Mouse (Mus musculus) midbrain, embryonic 14.5 days (tissue): ENCODE measurements around the gene Fgfr2. TPM values are rescaled to one million over a fixed set of nuclear protein-coding genes. Genes with fewer than 3 reads are reported as not detected.

Experiments
- ATAC-seq: fragments of 200-750 bp; cut with Nextera tagmentation; 2 replicates; pipeline ENCODE4 v1.8.0; 2017; ENCODE audit warnings: moderate number of reproducible peaks, moderate library complexity; ENCODE audit not compliant: low FRiP score, low TSS enrichment
- DNase-seq: peaks from one replicate; pipeline ENCODE4 v3.0.0-alpha.2; 2015
- H3K27ac ChIP-seq: fragments of 300-500 bp; sonication (generic); replicated peaks from 2 replicates; pipeline ENCODE4 v1.5.1; 2014; ENCODE audit warnings: mild to moderate bottlenecking, low read depth, low read length, moderate library complexity
- H3K27me3 ChIP-seq: fragments of 300-500 bp; sonication (generic); 2 replicates; pipeline ENCODE4 v1.6.1; 2014; ENCODE audit warnings: low read length, control low read depth, mixed read lengths; ENCODE audit not compliant: control insufficient read depth, insufficient read depth
- H3K36me3 ChIP-seq: fragments of 300-500 bp; sonication (generic); 2 replicates; pipeline ENCODE4 v1.6.1; 2014; ENCODE audit warnings: low read length, control low read depth; ENCODE audit not compliant: control insufficient read depth, insufficient read depth
- H3K4me1 ChIP-seq: fragments of 300-500 bp; sonication (generic); 2 replicates; pipeline ENCODE4 v1.6.1; 2014; ENCODE audit warnings: mild to moderate bottlenecking, antibody characterized with exemption, low read length, control low read depth; ENCODE audit not compliant: control insufficient read depth, insufficient read depth
- H3K4me2 ChIP-seq: fragments of 300-500 bp; sonication (generic); 2 replicates; pipeline ENCODE4 v1.6.1; 2014; ENCODE audit warnings: mild to moderate bottlenecking, low read length, moderate library complexity
- H3K4me3 ChIP-seq: fragments of 300-500 bp; sonication (generic); replicated peaks from 2 replicates; pipeline ENCODE4 v1.5.1; 2014; ENCODE audit warnings: low read depth, low read length
- H3K9ac ChIP-seq: fragments of 300-500 bp; sonication (generic); replicated peaks from 2 replicates; pipeline ENCODE4 v1.6.1; 2014; ENCODE audit warnings: mild to moderate bottlenecking, low read length, moderate library complexity
- H3K9me3 ChIP-seq: fragments of 300-500 bp; sonication (generic); 2 replicates; pipeline ENCODE4 v1.6.1; 2016; ENCODE audit warnings: low read length, control low read depth, mixed read lengths; ENCODE audit not compliant: control insufficient read depth
- WGBS: fragments of 180-500 bp; shearing (Covaris S2); extraction: QIAGEN DNeasy Blood & Tissue Kit; methylation state at CpG from one replicate; pipeline ENCODE4 v1.1.7; 2014; 5-methylcytosine and 5-hydroxymethylcytosine counted together
- polyA plus RNA-seq: library from polyadenylated mRNA; unstranded; fragments of >200 nt; fragmentation: Nextera tagmentation; extraction: Ambion mirVana; gene quantifications from 2 replicates; pipeline ENCODE4 v1.2.1, GENCODE M21; 2014

Fgfr2 gene
- polyA plus RNA-seq, 1 experiment from 2014 or later: 28.1 TPM

GRCm38 (mm10) chr7:130472683-130473082, 2650.5 kb downstream of the Fgfr2 start:
- H3K4me3 ChIP-seq: no peak overlapping the region
- no peak overlapping the region for H3K9ac ChIP-seq
- H3K27me3 ChIP-seq: 0 out of 2 replicates have a peak, but pooled peaks cover 3% of the 10 kb centered on the region
- H3K4me2 ChIP-seq: no peak overlapping the region
- H3K9me3 ChIP-seq: no peaks in the 10 kb centered on the region
- WGBS: 3% methylated on average over 6 of the region's 6 CpGs
- no peak overlapping the region for H3K27ac ChIP-seq
- DNase-seq (peak; percentile 64), ATAC-seq (no peak)
- no peaks in the 10 kb centered on the region for H3K36me3 ChIP-seq
- peaks cover 19% of the 10 kb centered on the region; the same call in 1 of the 2 replicates for H3K4me1 ChIP-seq

GRCm38 (mm10) chr7:130471045-130471444, 2652.1 kb downstream of the Fgfr2 start:
- no peak overlapping the region for H3K9ac ChIP-seq
- no peaks in the 10 kb centered on the region for H3K9me3 ChIP-seq
- H3K27ac ChIP-seq: no peak overlapping the region
- ATAC-seq: no peak
- peaks cover 9% of the 10 kb centered on the region for H3K36me3 ChIP-seq
- 0 out of 2 replicates have a peak, but pooled peaks cover 3% of the 10 kb centered on the region for H3K27me3 ChIP-seq
- peaks cover 19% of the 10 kb centered on the region; the same call in 1 of the 2 replicates for H3K4me1 ChIP-seq
- DNase-seq: peak; percentile 32
- no peak overlapping the region for H3K4me2 ChIP-seq
- no peak overlapping the region for H3K4me3 ChIP-seq
- 12% methylated on average over 6 of the region's 6 CpGs for WGBS

GRCm38 (mm10) chr7:130455587-130456246, 2667.4 kb downstream of the Fgfr2 start:
- no peak overlapping the region for H3K27ac ChIP-seq
- ATAC-seq (no peak), DNase-seq (no peak)
- peaks cover 25% of the 10 kb centered on the region for H3K36me3 ChIP-seq
- H3K9ac ChIP-seq: no peak overlapping the region
- H3K27me3 ChIP-seq: no peaks in the 10 kb centered on the region
- no peaks in the 10 kb centered on the region for H3K4me1 ChIP-seq
- 71% methylated on average over 4 of the region's 4 CpGs for WGBS
- no peak overlapping the region for H3K4me3 ChIP-seq
- H3K9me3 ChIP-seq: no peaks in the 10 kb centered on the region
- H3K4me2 ChIP-seq: no peak overlapping the region

- no peak for DNase-seq
- Histone ChIP-seq H3K4me3 (no peak overlapping the region), H3K4me1 (no peaks in the 10 kb centered on the region), H3K9ac (no peak overlapping the region), H3K9me3 (no peaks in the 10 kb centered on the region), H3K27me3 (no peaks in the 10 kb centered on the region), H3K36me3 (peaks cover 21% of the 10 kb centered on the region), H3K4me2 (no peak overlapping the region), H3K27ac (no peak overlapping the region)
- no peak for ATAC-seq
- WGBS: 98% methylated on average over 3 of the region's 3 CpGs
These were observed 2668.9 kb downstream of the Fgfr2 start for GRCm38 (mm10) chr7:130454226-130454625.

- Histone ChIP-seq H3K4me3 (no peak overlapping the region), H3K36me3 (no peaks in the 10 kb centered on the region), H3K4me1 (no peaks in the 10 kb centered on the region), H3K4me2 (no peak overlapping the region), H3K27me3 (no peaks in the 10 kb centered on the region), H3K27ac (no peak overlapping the region), H3K9me3 (no peaks in the 10 kb centered on the region), H3K9ac (no peak overlapping the region)
- WGBS: 92% methylated on average over 5 of the region's 5 CpGs
- DNase-seq (no peak), ATAC-seq (no peak)
These were observed 2687.4 kb downstream of the Fgfr2 start for GRCm38 (mm10) chr7:130435776-130436175.

- Histone ChIP-seq H3K36me3 (no peaks in the 10 kb centered on the region), H3K9ac (no peak overlapping the region), H3K4me1 (no peaks in the 10 kb centered on the region), H3K4me3 (no peak overlapping the region), H3K4me2 (no peak overlapping the region), H3K27me3 (no peaks in the 10 kb centered on the region), H3K9me3 (no peaks in the 10 kb centered on the region), H3K27ac (no peak overlapping the region)
- ATAC-seq: no peak
- no peak for DNase-seq
- 98% methylated on average over 2 of the region's 2 CpGs for WGBS
These were observed 2691.0 kb downstream of the Fgfr2 start for GRCm38 (mm10) chr7:130432141-130432540.

- H3K27ac ChIP-seq: no peak overlapping the region
- H3K4me3 ChIP-seq: no peak overlapping the region
- no peak for ATAC-seq
- H3K4me1 ChIP-seq: no peaks in the 10 kb centered on the region
- H3K9ac ChIP-seq: no peak overlapping the region
- no peaks in the 10 kb centered on the region for H3K36me3 ChIP-seq
- no peaks in the 10 kb centered on the region for H3K9me3 ChIP-seq
- DNase-seq: no peak
- no peak overlapping the region for H3K4me2 ChIP-seq
- H3K27me3 ChIP-seq: no peaks in the 10 kb centered on the region
- 6% methylated on average over 5 of the region's 5 CpGs for WGBS
These were observed 2696.6 kb downstream of the Fgfr2 start for GRCm38 (mm10) chr7:130426586-130426985.

GRCm38 (mm10) chr7:130425991-130426390, 2697.2 kb downstream of the Fgfr2 start:
- no peaks in the 10 kb centered on the region for H3K4me1 ChIP-seq
- no peaks in the 10 kb centered on the region for H3K27me3 ChIP-seq
- H3K9ac ChIP-seq: no peak overlapping the region
- ATAC-seq (no peak), DNase-seq (no peak)
- H3K4me3 ChIP-seq: no peak overlapping the region
- no peak overlapping the region for H3K27ac ChIP-seq
- H3K4me2 ChIP-seq: no peak overlapping the region
- no peaks in the 10 kb centered on the region for H3K9me3 ChIP-seq
- H3K36me3 ChIP-seq: no peaks in the 10 kb centered on the region
- WGBS: 85% methylated on average over 2 of the region's 2 CpGs

- no peaks in the 10 kb centered on the region for H3K27me3 ChIP-seq
- ATAC-seq (no peak), DNase-seq (no peak)
- 81% methylated on average over 1 of the region's 1 CpGs for WGBS
- no peak overlapping the region for H3K27ac ChIP-seq
- H3K9ac ChIP-seq: no peak overlapping the region
- no peak overlapping the region for H3K4me2 ChIP-seq
- H3K9me3 ChIP-seq: no peaks in the 10 kb centered on the region
- H3K36me3 ChIP-seq: 0 out of 2 replicates have a peak, but pooled peaks cover 3% of the 10 kb centered on the region
- no peak overlapping the region for H3K4me3 ChIP-seq
- no peaks in the 10 kb centered on the region for H3K4me1 ChIP-seq
These were observed 2703.2 kb downstream of the Fgfr2 start for GRCm38 (mm10) chr7:130419961-130420360.
